Mouse (Mus musculus) stomach, embryonic 14.5 days (tissue): Measurements from ENCODE around the gene Zfp319. TPM values are rescaled to one million over a fixed set of nuclear protein-coding genes. Genes with fewer than 3 reads are reported as not detected.

Experiments
- ATAC-seq: fragments of 200-750 bp; cut with Nextera tagmentation; 2 replicates; pipeline ENCODE4 v1.8.0; 2017; ENCODE audit warnings: low read depth, moderate TSS enrichment; ENCODE audit not compliant: insufficient number of reproducible peaks, insufficient read depth, low FRiP score
- H3K27ac ChIP-seq: fragments of 300-500 bp; sonication (generic); 2 replicates; pipeline ENCODE4 v1.5.1; 2014; ENCODE audit warnings: mild to moderate bottlenecking, low read length, moderate library complexity, mixed read lengths
- H3K27me3 ChIP-seq: fragments of 300-500 bp; sonication (generic); 2 replicates; pipeline ENCODE4 v1.6.1; 2014; ENCODE audit warnings: low read length, control low read depth, mixed read lengths; ENCODE audit not compliant: control insufficient read depth, insufficient read depth
- H3K36me3 ChIP-seq: fragments of 300-500 bp; sonication (generic); 2 replicates; pipeline ENCODE4 v1.6.1; 2014; ENCODE audit warnings: mild to moderate bottlenecking, control low read depth, low read length, moderate library complexity, mixed read lengths; ENCODE audit not compliant: control insufficient read depth, insufficient read depth
- H3K4me1 ChIP-seq: fragments of 300-500 bp; sonication (generic); 2 replicates; pipeline ENCODE4 v1.6.1; 2014; ENCODE audit warnings: low read length, control low read depth, mixed read lengths; ENCODE audit not compliant: control insufficient read depth, insufficient read depth
- H3K4me2 ChIP-seq: fragments of 300-500 bp; sonication (generic); replicated peaks from 2 replicates; pipeline ENCODE4 v1.6.1; 2014; ENCODE audit warnings: low read depth, low read length, control low read depth
- H3K4me3 ChIP-seq: fragments of 300-500 bp; sonication (generic); 2 replicates; pipeline ENCODE4 v1.5.1; 2014; ENCODE audit warnings: low read depth, low read length, control low read depth
- H3K9ac ChIP-seq: fragments of 300-500 bp; sonication (generic); replicated peaks from 2 replicates; pipeline ENCODE4 v1.6.1; 2014; ENCODE audit warnings: low read depth, mild to moderate bottlenecking, control low read depth, low read length, moderate library complexity, mixed read lengths
- H3K9me3 ChIP-seq: fragments of 300-500 bp; sonication (generic); 2 replicates; pipeline ENCODE4 v1.6.1; 2016; ENCODE audit warnings: low read depth, low read length, control low read depth; ENCODE audit not compliant: control insufficient read depth
- WGBS: fragments of 180-500 bp; shearing (Covaris S2); extraction: QIAGEN DNeasy Blood & Tissue Kit; methylation state at CpG from one replicate; pipeline ENCODE4 v1.1.7; 2014; 5-methylcytosine and 5-hydroxymethylcytosine counted together
- polyA plus RNA-seq: library from polyadenylated mRNA; unstranded; fragments of >200 nt; fragmentation: Nextera tagmentation; extraction: Ambion mirVana; gene quantifications from 2 replicates; pipeline ENCODE4 v1.2.1, GENCODE M21; 2014

Gene Zfp319
- polyA plus RNA-seq, 1 experiment from 2014 or later = 8.3 TPM

- peaks cover 25% of the 10 kb centered on the region for H3K4me1 ChIP-seq
- no peak overlapping the region for H3K4me2 ChIP-seq
- H3K9me3 ChIP-seq = no peaks in the 10 kb centered on the region
- H3K27ac ChIP-seq = no peak overlapping the region
- ATAC-seq = no peak
- H3K36me3 ChIP-seq = peaks cover 9% of the 10 kb centered on the region; the same call in 1 of the 2 replicates
- no peak overlapping the region for H3K9ac ChIP-seq
- WGBS = 71% methylated on average over 12 of the region's 12 CpGs
- H3K27me3 ChIP-seq = no peaks in the 10 kb centered on the region
- H3K4me3 ChIP-seq = no peak overlapping the region
Observed at GRCm38 (mm10) chr8:95373389-95374002, 41.7 kb upstream of the Zfp319 start.

- peaks cover 12% of the 10 kb centered on the region; the same call in 1 of the 2 replicates for H3K4me1 ChIP-seq
- WGBS = 44% methylated on average over 20 of the region's 20 CpGs
- H3K9ac ChIP-seq = no peak overlapping the region; the same call in 1 of the 2 replicates
- H3K4me3 ChIP-seq = peak overlapping the region; percentile 10; the same call in 1 of the 2 replicates
- H3K27me3 ChIP-seq = no peaks in the 10 kb centered on the region
- H3K9me3 ChIP-seq = no peaks in the 10 kb centered on the region
- peaks cover 9% of the 10 kb centered on the region; the same call in 1 of the 2 replicates for H3K36me3 ChIP-seq
- H3K4me2 ChIP-seq = peak overlapping the region; percentile 51
- peak; percentile 86 for ATAC-seq
- H3K27ac ChIP-seq = no peak overlapping the region; the same call in 1 of the 2 replicates
Observed at GRCm38 (mm10) chr8:95369581-95370326, 38.0 kb upstream of the Zfp319 start.

- peaks cover 16% of the 10 kb centered on the region; the same call in 1 of the 2 replicates for H3K4me1 ChIP-seq
- no peaks in the 10 kb centered on the region for H3K36me3 ChIP-seq
- H3K9ac ChIP-seq = no peak overlapping the region
- H3K4me3 ChIP-seq = no peak overlapping the region
- H3K9me3 ChIP-seq = no peaks in the 10 kb centered on the region; the same call in 1 of the 2 replicates
- no peak overlapping the region for H3K27ac ChIP-seq
- no peak for ATAC-seq
- no peak overlapping the region for H3K4me2 ChIP-seq
- WGBS = 95% methylated on average over 2 of the region's 2 CpGs
- no peaks in the 10 kb centered on the region for H3K27me3 ChIP-seq
Observed at GRCm38 (mm10) chr8:95363849-95364248, 32.1 kb upstream of the Zfp319 start.

DNA sequence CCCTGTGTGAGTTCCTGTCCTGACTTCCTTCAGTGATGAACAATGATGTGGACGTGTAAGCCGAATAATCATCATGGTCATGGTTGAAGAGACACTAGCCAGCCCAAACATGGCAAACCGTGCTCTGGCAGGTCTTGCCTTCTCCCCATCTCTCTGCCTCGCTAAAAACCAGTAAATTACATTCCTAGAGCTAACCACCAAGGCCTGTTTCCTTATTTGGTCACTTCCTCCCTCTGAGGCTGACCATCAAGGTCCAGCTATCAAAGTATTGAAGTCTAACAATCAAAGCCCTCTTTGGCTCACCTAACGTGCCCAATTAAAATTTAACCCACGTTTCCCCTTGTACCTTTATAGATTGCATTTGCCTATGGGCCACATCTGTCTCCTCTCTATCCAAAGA, 30.5 kb upstream of the Zfp319 start:
- Histone ChIP-seq H3K9me3 (no peaks in the 10 kb centered on the region; the same call in 1 of the 2 replicates), H3K4me2 (no peak overlapping the region), H3K27ac (no peak overlapping the region), H3K9ac (no peak overlapping the region), H3K4me3 (no peak overlapping the region), H3K4me1 (peaks cover 21% of the 10 kb centered on the region), H3K36me3 (no peaks in the 10 kb centered on the region), H3K27me3 (no peaks in the 10 kb centered on the region)
- WGBS = 61% methylated on average over 6 of the region's 6 CpGs
- ATAC-seq = no peak

GRCm38 (mm10) chr8:95361016-95361341, 29.2 kb upstream of the Zfp319 start:
- H3K9ac ChIP-seq = no peak overlapping the region
- WGBS = 63% methylated on average over 3 of the region's 3 CpGs
- no peak overlapping the region for H3K27ac ChIP-seq

DNA sequence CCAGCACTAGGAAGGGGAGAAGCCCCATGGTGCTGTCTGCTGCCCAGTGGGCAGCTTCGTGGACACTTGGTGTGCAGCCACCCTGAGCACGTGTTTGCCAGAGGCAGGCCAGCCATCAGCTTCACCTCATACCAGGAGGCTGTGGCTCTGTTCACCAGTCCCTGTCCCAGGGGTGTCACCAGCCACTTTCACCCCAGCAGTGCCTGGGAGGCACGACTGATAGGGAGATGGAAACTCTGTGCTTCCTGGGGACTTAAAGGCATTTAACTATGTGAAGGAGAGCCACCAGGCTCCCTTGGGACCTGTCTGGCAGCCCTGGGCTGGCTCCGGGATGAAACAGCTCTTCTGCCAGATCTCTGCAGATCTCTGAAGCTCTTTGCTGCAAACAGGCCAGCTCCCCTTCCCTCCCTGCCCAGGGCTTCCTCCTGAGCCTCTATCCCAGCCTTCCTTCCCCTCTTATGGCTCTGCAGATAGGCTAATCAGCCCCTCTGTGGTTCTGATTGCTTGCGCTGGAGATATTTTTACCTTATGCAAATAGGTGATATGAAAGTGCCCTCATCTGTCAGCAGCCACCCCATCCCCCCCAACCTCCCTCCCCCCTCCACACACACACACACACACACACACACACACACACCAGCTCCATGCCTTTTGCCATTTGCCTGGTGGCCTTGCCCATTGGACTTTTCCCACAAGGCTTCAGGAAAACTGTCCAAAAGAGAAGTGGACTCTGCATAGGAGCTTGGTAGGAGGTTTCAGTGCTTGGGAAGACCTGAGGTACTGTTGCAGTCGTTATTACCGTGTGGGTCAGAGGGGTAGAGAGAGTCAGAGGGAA, 28.6 kb upstream of the Zfp319 start:
- Histone ChIP-seq H3K9me3 (no peaks in the 10 kb centered on the region; the same call in 1 of the 2 replicates), H3K27me3 (no peaks in the 10 kb centered on the region), H3K4me1 (peaks cover 21% of the 10 kb centered on the region), H3K36me3 (no peaks in the 10 kb centered on the region), H3K4me2 (no peak overlapping the region), H3K4me3 (no peak overlapping the region), H3K9ac (no peak overlapping the region), H3K27ac (peak overlapping the region; percentile 58; the same call in 1 of the 2 replicates)
- 48% methylated on average over 7 of the region's 7 CpGs for WGBS
- ATAC-seq = 0 out of 2 replicates have a peak, but pooled peaks have one; percentile 25

More at GRCm38 (mm10) chr8:95361016-95361341, 29.2 kb upstream of the Zfp319 start:
- Histone ChIP-seq H3K4me1 (peaks cover 21% of the 10 kb centered on the region), H3K4me3 (no peak overlapping the region), H3K27me3 (no peaks in the 10 kb centered on the region), H3K36me3 (no peaks in the 10 kb centered on the region), H3K9me3 (no peaks in the 10 kb centered on the region; the same call in 1 of the 2 replicates), H3K4me2 (no peak overlapping the region)
- no peak for ATAC-seq

DNA sequence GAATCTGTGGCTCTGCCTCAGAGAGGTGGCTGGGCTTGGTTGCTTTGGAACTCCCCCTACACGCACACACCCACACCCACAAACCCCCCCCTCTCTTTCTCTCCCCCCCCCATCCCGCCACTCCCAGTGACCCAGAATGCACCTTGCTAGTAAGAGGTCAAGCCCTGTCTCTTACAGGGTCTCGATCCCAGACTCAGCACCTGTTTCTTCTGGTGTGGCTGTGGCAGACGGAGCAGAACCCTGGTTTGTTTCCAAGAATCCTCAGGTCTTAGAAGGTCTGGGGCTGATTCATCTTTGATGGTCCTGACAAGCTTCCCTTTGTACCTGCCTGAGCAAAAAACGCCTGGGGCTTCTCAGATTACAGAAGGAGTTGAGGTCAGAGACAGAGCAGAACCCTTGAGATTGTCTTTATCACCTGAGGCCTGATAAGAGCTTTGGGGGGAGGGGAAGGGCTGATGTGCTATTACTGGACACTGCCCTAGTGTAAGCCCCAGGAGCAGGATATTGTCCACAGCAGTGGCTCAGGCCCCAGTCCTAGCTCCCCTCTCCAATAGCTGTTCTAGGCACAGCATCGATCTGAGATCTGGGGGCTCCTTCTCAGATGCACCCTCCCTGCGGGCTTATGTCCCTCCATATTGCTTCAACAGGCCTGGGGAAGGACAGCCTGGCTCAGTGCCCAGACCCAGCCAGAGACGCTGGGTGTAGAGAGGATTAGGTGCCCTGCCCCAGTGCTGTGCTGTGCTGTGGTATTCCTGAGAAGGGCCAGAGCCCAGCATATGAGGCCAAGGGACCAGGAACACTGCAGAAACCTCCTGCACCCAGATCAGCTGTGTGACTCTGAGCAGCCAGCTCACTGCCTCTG, 27.0 kb upstream of the Zfp319 start:
- H3K4me2 ChIP-seq = no peak overlapping the region
- WGBS = 36% methylated on average over 7 of the region's 8 CpGs
- peak; percentile 34 for ATAC-seq
- no peaks in the 10 kb centered on the region for H3K36me3 ChIP-seq
- H3K4me1 ChIP-seq = peaks cover 21% of the 10 kb centered on the region
- H3K9me3 ChIP-seq = no peaks in the 10 kb centered on the region; the same call in 1 of the 2 replicates
- H3K4me3 ChIP-seq = no peak overlapping the region
- H3K9ac ChIP-seq = 0 out of 2 replicates have a peak overlapping the region, but pooled peaks have one; percentile 3
- 0 out of 2 replicates have a peak, but pooled peaks cover 1% of the 10 kb centered on the region for H3K27me3 ChIP-seq
- peak overlapping the region; percentile 63; the same call in 1 of the 2 replicates for H3K27ac ChIP-seq
